Mouse (Mus musculus) G1E (cell line): ENCODE results near the gene Tgtp1. TPM values are rescaled to one million over a fixed set of nuclear protein-coding genes. Genes with fewer than 3 reads are reported as not detected.
"Not testable (repeated sequence)": the region's sequence is repeated elsewhere in the genome, so short reads cannot be mapped to it uniquely, and the experiment has no call there.

Experiments
- ATAC-seq: 2 replicates; pipeline ENCODE4 v1.8.0; 2016; ENCODE audit warnings: mild to moderate bottlenecking; ENCODE audit not compliant: insufficient number of reproducible peaks, poor library complexity, low FRiP score, severe bottlenecking; ENCODE audit errors: extremely low read depth
- DNase-seq: peaks from one replicate; pipeline ENCODE4 v3.0.0; 2012; ENCODE audit warnings: low spot score
- H3K27me3 ChIP-seq: 2 replicates; pipeline ENCODE4 v1.6.1; 2012; ENCODE audit warnings: mild to moderate bottlenecking, low read length, inconsistent platforms; ENCODE audit not compliant: insufficient read depth
- H3K36me3 ChIP-seq: replicated peaks from 2 replicates; pipeline ENCODE3; 2012; ENCODE audit warnings: mild to moderate bottlenecking, inconsistent platforms
- H3K4me1 ChIP-seq: 2 replicates; pipeline ENCODE4 v1.6.1; 2012; ENCODE audit warnings: low read depth, low read length, inconsistent platforms, mixed read lengths; ENCODE audit not compliant: insufficient read depth
- H3K4me3 ChIP-seq: 2 replicates; pipeline ENCODE4 v1.5.1; 2012; ENCODE audit warnings: low read depth, mild to moderate bottlenecking, inconsistent platforms, low read length, moderate library complexity, mixed read lengths
- H3K9me3 ChIP-seq: replicated peaks from 2 replicates; pipeline ENCODE4 v1.6.1; 2012; ENCODE audit warnings: inconsistent platforms
- POLR2AphosphoS5 ChIP-seq: IDR thresholded peaks from 2 replicates; pipeline ENCODE4 v1.6.1; 2012; ENCODE audit warnings: low read depth, low read length, inconsistent platforms; ENCODE audit not compliant: insufficient replicate concordance
- polyA plus RNA-seq: library from polyadenylated mRNA; stranded (reverse); fragments of >175 nt; gene quantifications from 2 replicates; pipeline ENCODE4 v1.2.3, GENCODE M21; 2012
- total RNA-seq, 2 experiments: library from RNA; stranded (forward) in 1 of 2; stranded (reverse) in 1 of 2; fragments of 200-1000 nt in 1 of 2; fragments of >200 nt in 1 of 2; fragmentation: Nextera tagmentation in 1 of 2; gene quantifications; 2 replicates each; pipeline ENCODE4 v1.2.3; 2014 to 2017

The Tgtp1 gene
- 5.3 TPM in 1 of 2 replicates, not detected in the other for total RNA-seq (2014; fragmentation: Nextera tagmentation)
- 0.76 and 1.9 TPM in 2 replicates for total RNA-seq (2017)
- polyA plus RNA-seq = 0.02 and 0.03 TPM in 2 replicates

DNA sequence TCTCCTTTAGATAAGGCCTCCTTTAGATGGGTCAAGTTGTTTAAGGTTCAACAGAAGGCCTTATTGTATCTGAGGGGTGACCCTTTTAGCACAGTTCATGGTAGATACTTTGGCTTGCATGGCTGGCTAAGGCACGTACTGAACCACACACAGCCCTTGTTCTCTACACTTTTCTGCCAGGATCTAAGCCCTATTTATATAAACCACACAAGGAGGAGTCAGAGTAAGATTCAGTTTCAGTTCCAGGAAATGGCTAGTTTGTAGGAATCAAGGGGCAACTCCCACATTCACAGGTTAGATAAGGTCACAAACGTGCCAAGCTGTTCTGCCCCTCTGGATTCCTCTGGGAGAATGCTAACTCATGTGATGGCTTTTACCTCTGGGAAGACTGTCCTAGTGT, at the start of gene Tgtp1:
Gene Tgtp1 (minus strand): TSS at position 155 of the 400 bp plus-strand sequence.
- H3K4me1 ChIP-seq = peaks cover 45% of the 10 kb centered on the region
- DNase-seq = peak; percentile 31
- ATAC-seq = peak; percentile 72

DNA sequence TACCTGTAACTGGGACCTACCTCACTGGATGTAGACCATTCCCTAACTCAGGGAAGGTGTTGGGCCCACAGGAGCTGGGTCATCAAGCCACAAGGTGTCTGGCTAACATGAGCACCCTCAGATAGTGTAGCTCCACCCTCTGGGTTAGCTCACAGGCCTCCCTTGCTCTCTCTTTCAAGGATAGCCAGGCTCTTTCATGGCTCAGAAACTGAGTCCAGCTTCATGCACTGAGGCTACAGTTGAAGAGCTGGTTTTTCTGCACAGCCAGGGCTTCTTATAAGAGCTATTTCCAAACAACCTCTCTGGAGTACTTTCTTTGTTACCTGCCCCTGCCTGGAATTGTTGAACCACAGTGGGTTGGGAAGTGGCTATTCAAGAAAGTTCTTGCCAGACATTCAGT, 18.1 kb upstream of the Tgtp1 start:
- H3K4me1 ChIP-seq, H3K4me3 ChIP-seq, H3K36me3 ChIP-seq, H3K9me3 ChIP-seq, H3K27me3 ChIP-seq, ATAC-seq, DNase-seq: not testable (repeated sequence)

More for the DNA sequence above, at the start of gene Tgtp1:
- not testable (repeated sequence) for H3K36me3 ChIP-seq, H3K27me3 ChIP-seq, H3K9me3 ChIP-seq
- peak; percentile 44; the same call in 1 of the 2 replicates for TF ChIP-seq POLR2AphosphoS5
- peak within 1 kb of the TSS; percentile 21; the same call in 1 of the 2 replicates for H3K4me3 ChIP-seq

DNA sequence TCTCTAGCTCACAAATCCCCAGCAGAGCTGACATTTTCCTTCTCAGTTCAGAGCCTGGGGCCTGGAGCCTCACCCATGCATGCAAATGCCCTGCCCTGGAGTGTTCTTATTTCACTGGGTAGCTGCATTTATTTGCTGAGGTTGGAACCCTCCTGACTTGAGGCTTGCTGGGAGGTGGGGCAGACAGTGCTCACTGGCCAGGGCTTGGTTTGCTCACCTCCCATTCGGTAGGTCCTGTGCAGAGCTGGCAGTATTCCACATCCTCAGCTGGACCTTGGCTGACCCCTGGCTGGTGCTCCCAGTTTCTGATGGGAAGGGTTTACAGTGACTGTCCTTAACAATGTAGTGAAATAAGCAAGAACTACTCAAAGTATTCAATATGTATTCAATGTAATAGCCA, 12.8 kb upstream of the Tgtp1 start:
- not testable (repeated sequence) for DNase-seq, H3K9me3 ChIP-seq, ATAC-seq, H3K4me1 ChIP-seq, H3K27me3 ChIP-seq, H3K4me3 ChIP-seq, H3K36me3 ChIP-seq

DNA sequence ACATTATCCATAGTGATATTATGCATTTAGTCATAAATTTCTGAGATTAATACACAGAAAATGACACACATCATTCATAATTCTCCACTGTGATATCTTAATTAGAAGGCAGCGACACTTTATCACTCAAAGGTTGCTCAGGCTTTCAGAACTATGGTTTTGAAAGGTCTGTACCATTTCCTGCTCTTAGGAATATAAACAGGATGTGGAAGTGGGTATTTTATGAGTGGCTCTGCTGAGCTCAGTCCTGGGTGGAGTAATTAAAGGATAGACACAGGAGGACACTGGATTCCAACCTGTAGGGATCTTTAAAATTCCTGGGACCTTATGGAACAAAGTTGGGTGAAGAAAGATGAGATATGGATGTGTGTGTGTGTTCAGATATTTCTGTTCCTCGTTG, 12.3 kb upstream of the Tgtp1 start:
- not testable (repeated sequence) for DNase-seq, H3K4me1 ChIP-seq, H3K9me3 ChIP-seq, ATAC-seq, H3K27me3 ChIP-seq, H3K4me3 ChIP-seq, H3K36me3 ChIP-seq

DNA sequence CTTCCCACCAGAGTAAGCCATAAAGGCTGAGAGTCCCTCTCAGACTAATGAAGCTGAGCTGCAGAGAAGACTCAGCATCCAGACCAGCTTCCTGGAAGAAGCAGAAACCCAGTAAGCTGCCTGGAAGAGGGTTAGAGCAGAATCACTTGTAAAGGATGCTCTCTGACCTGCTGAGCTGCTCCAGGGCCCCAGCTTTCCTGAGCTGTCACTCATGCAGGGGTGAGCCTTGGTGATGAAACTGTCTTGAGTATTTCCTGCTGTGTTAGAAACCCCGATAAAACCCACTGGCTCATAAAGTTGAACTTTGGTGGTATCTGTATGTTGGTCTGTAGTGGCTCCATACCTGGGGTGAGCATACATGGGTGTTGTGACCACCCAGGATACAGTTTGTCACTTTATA, 6.4 kb upstream of the Tgtp1 start:
- not testable (repeated sequence) for H3K36me3 ChIP-seq, H3K27me3 ChIP-seq, H3K4me3 ChIP-seq, ATAC-seq, H3K9me3 ChIP-seq, DNase-seq
- H3K4me1 ChIP-seq = peaks cover 17% of the 10 kb centered on the region

DNA sequence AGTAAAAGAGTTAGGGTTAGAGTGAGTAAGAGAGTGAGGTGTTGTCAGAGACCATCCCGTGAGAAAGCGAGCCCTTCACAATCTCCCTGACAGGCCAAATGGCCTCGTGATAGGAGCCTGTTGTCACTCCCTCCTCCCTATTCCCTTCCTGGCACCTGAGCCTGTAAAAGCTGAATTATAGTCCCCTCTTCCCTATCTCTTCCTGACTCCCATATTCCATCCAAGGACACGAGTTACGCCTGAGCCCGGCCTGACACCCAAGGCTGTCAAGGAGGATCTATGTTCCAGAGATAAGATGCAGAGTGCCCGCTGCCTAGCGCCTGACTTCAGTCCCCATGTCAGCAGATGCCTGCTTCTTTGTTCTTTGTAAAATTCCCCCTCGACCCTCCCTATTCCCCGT, 676 bp downstream of the Tgtp1 start:
- H3K9me3 ChIP-seq, H3K27me3 ChIP-seq, ATAC-seq, DNase-seq, H3K36me3 ChIP-seq, H3K4me3 ChIP-seq: not testable (repeated sequence)
- peaks cover 45% of the 10 kb centered on the region for H3K4me1 ChIP-seq

DNA sequence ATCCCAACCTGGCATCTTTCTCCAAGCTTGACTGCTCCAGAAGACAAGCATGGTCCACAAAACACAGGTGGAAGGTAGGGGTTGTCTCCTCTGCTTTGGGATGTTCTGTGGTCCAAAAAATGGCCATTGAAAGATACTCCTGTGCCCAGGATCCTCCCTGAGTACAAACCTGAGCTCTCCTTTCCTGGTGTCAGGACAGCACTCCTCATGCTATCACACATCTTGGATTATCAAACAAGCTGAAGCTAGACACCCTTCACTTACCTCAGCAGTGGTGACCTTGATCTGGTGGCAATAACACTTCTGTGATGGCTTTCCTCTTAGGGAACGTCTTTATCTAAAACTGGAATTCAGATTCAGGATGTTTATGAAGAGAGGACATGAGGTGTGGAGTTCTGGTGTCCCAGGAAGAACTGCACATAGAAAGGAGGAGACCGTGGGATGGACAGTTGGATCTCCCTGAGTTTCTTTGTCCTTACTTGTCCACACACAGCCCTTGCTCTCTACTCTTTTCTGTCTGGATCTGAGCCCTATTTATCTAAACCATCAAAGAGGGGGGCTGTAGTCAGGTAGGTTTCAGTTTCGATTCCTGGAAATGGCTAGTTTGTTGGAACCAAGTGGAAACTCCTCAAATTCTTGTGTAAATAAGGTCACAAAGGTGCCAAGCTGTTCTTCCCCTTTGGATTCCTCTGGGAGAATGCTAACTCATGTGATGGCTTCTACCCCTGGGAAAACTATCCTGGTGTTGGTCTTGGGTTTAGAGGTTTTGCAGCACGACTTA, 2.0 kb downstream of the Tgtp1 start, which contains the start of gene Gm12185:
Gene Gm12185 (minus strand): TSS at position 487 of the 781 bp plus-strand sequence.
- H3K4me3 ChIP-seq, H3K27me3 ChIP-seq, H3K9me3 ChIP-seq, H3K36me3 ChIP-seq, ATAC-seq, DNase-seq: not testable (repeated sequence)
- H3K4me1 ChIP-seq = peaks cover 38% of the 10 kb centered on the region

DNA sequence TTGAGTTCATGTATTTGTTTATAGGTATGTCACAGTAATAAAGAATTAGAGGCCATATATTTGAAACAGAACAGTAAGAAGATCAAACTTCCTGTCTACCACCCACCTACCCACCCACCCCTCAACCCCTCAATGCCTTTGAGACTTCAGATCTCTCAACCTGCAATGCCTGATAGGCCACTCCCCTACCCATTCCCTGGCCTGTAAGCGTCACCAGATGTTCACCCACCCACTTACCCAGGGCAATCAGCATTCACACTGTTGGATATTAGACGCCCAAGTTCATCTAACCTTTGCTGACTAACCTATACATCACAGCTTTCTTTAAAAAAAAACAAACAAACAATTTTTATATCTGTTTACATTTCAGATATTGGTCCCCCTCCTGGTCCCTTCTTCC, 4.0 kb downstream of the Tgtp1 start:
- H3K9me3 ChIP-seq, H3K36me3 ChIP-seq, ATAC-seq, H3K4me3 ChIP-seq, H3K27me3 ChIP-seq, DNase-seq: not testable (repeated sequence)
- peaks cover 28% of the 10 kb centered on the region for H3K4me1 ChIP-seq

DNA sequence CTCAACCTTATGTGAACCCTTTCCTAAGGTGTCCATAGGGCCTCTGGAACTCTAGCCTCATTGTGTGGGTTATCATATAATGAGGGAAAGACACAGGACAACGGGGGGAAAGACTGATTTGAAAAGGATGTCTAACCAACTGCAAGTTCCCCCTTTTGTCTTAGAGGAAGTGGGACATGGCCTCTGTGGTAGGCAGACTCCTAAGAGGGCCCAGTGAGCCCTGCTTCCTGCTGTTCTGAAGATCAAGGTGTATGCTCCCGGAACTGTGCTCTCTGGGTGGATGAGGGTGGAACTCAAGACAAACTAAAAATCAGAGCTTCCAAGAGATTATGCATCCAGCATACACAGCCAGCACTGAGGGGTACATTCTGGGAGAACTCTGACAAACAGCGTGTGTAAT, 5.8 kb downstream of the Tgtp1 start:
- ATAC-seq, DNase-seq, H3K36me3 ChIP-seq, H3K4me3 ChIP-seq, H3K9me3 ChIP-seq, H3K27me3 ChIP-seq: not testable (repeated sequence)
- H3K4me1 ChIP-seq = peaks cover 13% of the 10 kb centered on the region

DNA sequence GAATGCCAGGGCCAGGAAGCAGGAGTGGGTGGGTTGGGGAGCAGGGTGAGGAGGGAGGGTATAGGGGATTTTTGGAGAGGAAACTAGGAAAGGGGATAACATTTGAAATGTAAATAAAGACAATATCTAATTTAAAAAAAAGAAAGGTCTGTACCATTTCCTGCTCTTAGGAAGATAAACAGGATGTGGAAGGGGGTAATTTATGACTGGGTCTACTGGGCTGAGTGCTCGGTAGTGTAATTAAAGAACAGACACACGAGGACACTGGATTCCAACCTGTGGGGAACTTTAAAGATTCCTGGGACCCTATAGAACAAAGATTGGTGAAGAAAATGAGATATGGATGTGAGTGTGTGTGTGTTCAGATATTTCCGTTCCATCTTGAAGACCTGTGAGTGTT, 11.1 kb downstream of the Tgtp1 start:
- H3K36me3 ChIP-seq, H3K9me3 ChIP-seq, H3K27me3 ChIP-seq, ATAC-seq, H3K4me1 ChIP-seq, DNase-seq, H3K4me3 ChIP-seq: not testable (repeated sequence)

DNA sequence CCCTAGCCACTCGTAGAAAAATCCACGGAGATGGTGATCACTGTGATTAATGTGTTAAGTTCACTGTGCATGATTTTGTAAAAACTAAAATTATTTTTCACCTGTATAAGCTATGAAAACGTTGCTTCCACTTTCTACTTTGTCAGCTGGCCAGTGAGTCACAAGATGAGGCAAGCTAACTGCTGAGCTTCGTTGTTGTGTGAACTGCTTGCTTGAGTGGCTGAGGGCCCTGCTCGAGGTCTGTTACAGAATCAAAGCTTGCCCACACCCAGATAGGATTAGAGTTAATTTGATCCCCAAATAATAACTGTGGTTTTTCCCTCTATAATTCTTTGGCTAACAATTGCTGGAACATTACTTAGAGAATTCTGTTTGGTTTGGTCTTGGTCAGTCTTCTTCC, 13.9 kb downstream of the Tgtp1 start:
- DNase-seq, H3K4me1 ChIP-seq, H3K27me3 ChIP-seq, H3K4me3 ChIP-seq, H3K9me3 ChIP-seq, H3K36me3 ChIP-seq, ATAC-seq: not testable (repeated sequence)

DNA sequence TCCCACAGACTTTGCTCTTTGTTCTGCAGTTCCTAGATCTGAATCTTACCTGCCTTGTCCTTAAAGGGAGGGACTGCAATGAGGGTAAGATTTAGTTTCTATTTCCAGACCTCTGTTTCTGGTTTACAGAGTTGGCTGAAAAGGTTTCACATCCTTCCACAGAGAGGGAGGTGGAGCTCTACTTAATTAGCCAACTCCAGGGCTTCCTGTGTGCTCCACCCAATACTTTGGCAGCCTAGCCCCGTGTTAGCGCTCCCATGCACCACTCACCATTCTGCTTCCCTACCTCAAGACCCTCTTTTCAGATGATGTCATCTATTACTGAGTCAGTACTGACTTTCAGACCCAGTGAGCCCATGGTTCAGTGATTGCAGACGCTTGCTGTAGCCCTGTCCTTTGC, 14.7 kb downstream of the Tgtp1 start, which contains the start of gene 9930111J21Rik1:
Gene 9930111J21Rik1 (minus strand): TSS at position 148 of the 400 bp plus-strand sequence.
- H3K36me3 ChIP-seq, H3K27me3 ChIP-seq, H3K4me3 ChIP-seq, H3K4me1 ChIP-seq, H3K9me3 ChIP-seq, DNase-seq: not testable (repeated sequence)
- ATAC-seq = peak; percentile 30; the same call in 1 of the 2 replicates
